Comparison of ENCODE assay signal across 8 mouse cellular contexts in genomic region chr11:52360471-52361277, GRCm38 (mm10). TPM values are rescaled to one million over a fixed set of nuclear protein-coding genes. Genes with fewer than 3 reads are reported as not detected.
DNase-seq lines count a peak whose midpoint lies in the region; ATAC-seq lines count a peak whose summit lies in the region.

TSS of gene Vdac1 (plus strand) at chr11:52360860.

- peak within 1 kb of the TSS; percentile 83 for H3K9ac ChIP-seq in hindbrain, embryonic 12.5 days

- peak; percentile 97 for ATAC-seq in hindbrain, embryonic 12.5 days (ENCODE audit: low FRiP score)

- WGBS in hindbrain, embryonic 12.5 days = under 1% methylated on average over 84 of the region's 84 CpGs

- DNase-seq in R1 (ENCODE audit: low read depth, low spot score) = peak; percentile 86
- peak; percentile 89 to 92 for DNase-seq in cerebellum, postnatal 14 days
- DNase-seq in frontal cortex, postnatal 14 days (ENCODE audit: low spot score in 2 of 2) = peak; percentile 84 to 86
- DNase-seq in layer of hippocampus, postnatal 14 days (ENCODE audit: low spot score in 2 of 2) = peak; percentile 86 to 91
- DNase-seq in lung, postnatal 10 days = peak; percentile 92
- DNase-seq in ovary, postnatal 14 days (ENCODE audit: low spot score) = peak; percentile 80
- peak; percentile 91 for DNase-seq in thymus, postnatal 14 days

- H3K27ac ChIP-seq in hindbrain, embryonic 12.5 days = peak within 1 kb of the TSS; percentile 87

- H3K4me3 ChIP-seq in hindbrain, embryonic 12.5 days = peak within 1 kb of the TSS; percentile 73

- H3K27me3 ChIP-seq in hindbrain, embryonic 12.5 days = no peaks in the 10 kb centered on the region

- no peaks in the 10 kb centered on the region for H3K36me3 ChIP-seq in hindbrain, embryonic 12.5 days

- H3K9me3 ChIP-seq in hindbrain, embryonic 12.5 days (replicated peaks) = no peaks in the 10 kb centered on the region

- peaks cover 42% of the 10 kb centered on the region for H3K4me1 ChIP-seq in hindbrain, embryonic 12.5 days

- H3K4me2 ChIP-seq in hindbrain, embryonic 12.5 days (replicated peaks) = peak within 1 kb of the TSS; percentile 81

RNA-seq across cellular contexts. Expression of gene Vdac1, which starts in this region (rescaled TPM):
- 232 and 233 TPM in 2 replicates for polyA plus RNA-seq in hindbrain, embryonic 12.5 days (2016; fragmentation: Nextera tagmentation; extraction: Ambion mirVana)
- 100 to 1,000 TPM; 564 to 569 TPM for total RNA-seq in layer of hippocampus, postnatal 14 days (2021)

Comparison
In these comparisons a context has a peak if more than half of its experiments do, and no peak if none do; other contexts are left out.
1. Peak in every context shown above with its lines: DNase-seq, ATAC-seq, H3K4me3 ChIP-seq and H3K27ac ChIP-seq.